Mouse (Mus musculus) stomach, postnatal 0 days (tissue): ENCODE results near the gene Nipsnap3b.

Experiments
- CTCF ChIP-seq: IDR thresholded peaks from 2 replicates; pipeline ENCODE4 v1.5.1; 2016; ENCODE audit warnings: antibody characterized with exemption, low read depth, mild to moderate bottlenecking, moderate library complexity
- EP300 ChIP-seq: optimal IDR thresholded peaks from 2 replicates; pipeline ENCODE3; 2016; ENCODE audit warnings: antibody characterized with exemption

DNA sequence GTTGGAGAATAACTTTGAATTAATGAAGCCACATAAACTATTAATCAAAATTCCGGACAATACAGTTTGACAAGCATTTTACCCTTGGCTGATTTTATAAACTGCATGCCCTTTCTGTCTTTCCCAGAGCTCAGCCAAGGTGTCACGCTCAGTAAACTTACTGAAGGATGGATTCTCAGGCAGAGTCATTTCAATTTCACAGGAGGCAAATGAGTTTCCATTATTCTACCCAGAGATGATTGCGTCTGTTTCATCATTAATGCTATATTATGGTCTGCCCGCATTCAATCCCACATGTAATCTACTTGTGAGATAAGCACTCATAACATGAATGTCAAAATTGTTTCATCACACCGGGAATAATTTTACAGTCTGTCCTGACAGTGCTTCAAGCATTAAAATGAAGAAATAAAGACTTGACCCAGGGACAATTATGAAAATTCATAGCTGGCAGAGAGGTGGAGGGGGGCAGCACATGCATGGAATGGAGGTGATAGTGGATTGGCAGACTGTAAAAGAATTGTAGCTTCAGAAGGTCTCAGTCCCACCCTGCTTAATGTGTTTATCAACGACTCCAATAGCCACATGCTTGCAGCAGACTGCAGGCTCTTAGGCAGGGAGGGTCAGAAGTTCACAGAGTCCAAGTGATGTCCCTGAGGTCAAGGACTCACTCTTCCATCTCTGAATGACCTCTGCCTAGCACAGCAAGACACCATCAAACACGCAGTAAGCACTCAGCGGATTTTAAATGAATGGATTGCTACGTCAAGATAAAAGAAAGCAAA, 34.8 kb downstream of the Nipsnap3b start:
- TF ChIP-seq EP300 = no peak
- no peak for TF ChIP-seq CTCF
